Mouse (Mus musculus) embryonic facial prominence, embryonic 14.5 days (tissue): ENCODE data around the gene Hoga1. TPM values are rescaled to one million over a fixed set of nuclear protein-coding genes. Genes with fewer than 3 reads are reported as not detected.

Experiments
- ATAC-seq: fragments of 200-750 bp; cut with Nextera tagmentation; 2 replicates; pipeline ENCODE4 v1.8.0; 2017; ENCODE audit warnings: low read depth, moderate number of reproducible peaks, moderate TSS enrichment
- DNase-seq: peaks from one replicate; pipeline ENCODE4 v3.0.0-alpha.2; 2015; ENCODE audit warnings: low spot score
- H3K27ac ChIP-seq: fragments of 300-500 bp; sonication (generic); replicated peaks from 2 replicates; pipeline ENCODE4 v1.5.1; 2014; ENCODE audit warnings: low read depth, mild to moderate bottlenecking, low read length, moderate library complexity
- H3K27me3 ChIP-seq: fragments of 300-500 bp; sonication (generic); replicated peaks from 2 replicates; pipeline ENCODE4 v1.6.1; 2014; ENCODE audit warnings: low read length; ENCODE audit not compliant: control insufficient read depth, insufficient read depth
- H3K36me3 ChIP-seq: fragments of 300-500 bp; sonication (generic); 2 replicates; pipeline ENCODE4 v1.6.1; 2014; ENCODE audit warnings: low read length, mixed read lengths; ENCODE audit not compliant: control insufficient read depth, insufficient read depth
- H3K4me1 ChIP-seq: fragments of 300-500 bp; sonication (generic); 2 replicates; pipeline ENCODE4 v1.6.1; 2014; ENCODE audit warnings: antibody characterized with exemption, low read length; ENCODE audit not compliant: control insufficient read depth, insufficient read depth
- H3K4me2 ChIP-seq: fragments of 300-500 bp; sonication (generic); 2 replicates; pipeline ENCODE4 v1.6.1; 2014; ENCODE audit warnings: low read depth, mild to moderate bottlenecking, low read length, moderate library complexity, mixed read lengths
- H3K4me3 ChIP-seq: fragments of 300-500 bp; sonication (generic); 2 replicates; pipeline ENCODE4 v1.5.1; 2014; ENCODE audit warnings: low read depth, mild to moderate bottlenecking, low read length
- H3K9ac ChIP-seq: fragments of 300-500 bp; sonication (generic); 2 replicates; pipeline ENCODE4 v1.6.1; 2014; ENCODE audit warnings: low read depth, mild to moderate bottlenecking, low read length, moderate library complexity, mixed read lengths
- H3K9me3 ChIP-seq: fragments of 300-500 bp; sonication (generic); 2 replicates; pipeline ENCODE4 v1.6.1; 2016; ENCODE audit warnings: low read length; ENCODE audit not compliant: control insufficient read depth
- WGBS: fragments of 180-500 bp; shearing (Covaris S2); extraction: QIAGEN DNeasy Blood & Tissue Kit; methylation state at CpG from one replicate; pipeline ENCODE4 v1.1.7; 2014; 5-methylcytosine and 5-hydroxymethylcytosine counted together
- polyA plus RNA-seq: library from polyadenylated mRNA; unstranded; fragments of >200 nt; fragmentation: Nextera tagmentation; extraction: Ambion mirVana; gene quantifications from 2 replicates; pipeline ENCODE4 v1.2.1, GENCODE M21; 2014

Hoga1 gene
- polyA plus RNA-seq, 1 experiment from 2014 or later, result 1.0 TPM

DNA sequence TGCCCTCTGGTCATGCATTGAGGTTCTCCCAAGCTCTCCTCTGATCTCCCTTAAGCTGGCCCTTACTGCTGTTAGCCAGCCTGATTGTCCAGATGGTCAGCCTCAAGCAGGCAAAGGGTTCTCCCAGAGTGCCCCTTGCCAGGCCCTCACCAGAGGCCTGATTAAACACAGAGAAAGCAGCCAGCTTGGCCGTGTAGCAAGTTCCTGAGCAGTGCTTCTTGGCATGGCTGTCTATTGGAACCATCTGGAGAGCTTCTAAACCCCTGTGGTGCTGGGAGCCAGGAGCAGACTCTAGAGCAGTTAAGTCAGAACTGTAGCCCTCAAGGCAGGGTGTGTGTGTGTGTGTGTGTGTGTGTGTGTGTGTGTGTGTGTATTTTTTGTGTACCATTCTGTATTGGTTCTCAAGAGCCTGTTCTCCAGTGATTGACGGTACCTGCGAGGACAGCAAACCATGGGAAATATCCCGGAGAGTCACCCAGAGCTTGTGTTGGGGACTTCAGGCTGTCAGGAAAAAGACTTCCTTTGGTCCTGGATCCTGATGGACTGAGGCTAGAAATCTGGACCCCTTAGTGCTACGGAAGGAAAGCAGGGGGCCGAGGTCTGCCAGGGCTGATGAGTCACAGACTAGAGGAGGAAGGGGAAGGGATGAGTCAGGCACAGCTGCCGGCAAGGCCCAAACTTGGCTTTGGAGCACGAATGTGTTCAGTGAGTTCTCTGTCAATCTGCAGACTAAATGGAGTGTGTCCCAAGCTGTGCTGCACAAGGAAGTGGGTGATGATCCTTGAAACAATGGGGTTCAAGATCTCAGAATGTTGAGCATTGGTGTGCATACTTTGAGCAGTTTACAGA, 27.8 kb upstream of the Hoga1 start:
- Histone ChIP-seq H3K27ac (peak overlapping the region; percentile 87), H3K9ac (no peak overlapping the region), H3K4me1 (peaks cover 53% of the 10 kb centered on the region), H3K4me3 (no peak overlapping the region), H3K36me3 (no peaks in the 10 kb centered on the region), H3K9me3 (no peaks in the 10 kb centered on the region), H3K4me2 (no peak overlapping the region), H3K27me3 (no peaks in the 10 kb centered on the region)
- ATAC-seq (peak; percentile 39; the same call in 1 of the 2 replicates), DNase-seq (peak; percentile 86)
- WGBS, result 43% methylated on average over 8 of the region's 8 CpGs

DNA sequence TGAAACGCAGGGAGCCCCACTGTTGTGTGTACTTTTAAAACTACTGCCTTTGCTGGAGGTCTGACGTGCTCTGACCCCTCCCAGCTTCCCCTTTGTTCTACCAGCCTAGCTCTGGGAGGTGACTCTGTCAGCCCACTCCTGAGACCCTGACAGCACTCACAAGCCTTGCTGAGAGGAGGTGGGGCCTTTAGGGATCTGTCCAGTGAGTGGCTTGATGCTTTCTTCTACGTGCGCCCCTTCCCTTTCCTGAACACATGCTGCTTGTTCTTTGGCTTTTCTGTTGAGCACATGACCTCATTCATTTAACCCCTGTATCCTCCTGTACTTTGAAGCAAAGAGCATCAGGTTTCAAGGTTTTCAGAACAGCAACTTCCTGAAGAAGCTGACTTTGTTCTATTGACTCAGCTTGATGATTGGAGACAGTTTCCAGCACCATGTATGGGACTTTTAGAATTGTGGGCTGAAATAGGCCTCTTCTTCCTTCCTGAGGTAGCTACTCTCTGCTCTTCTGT, 26.3 kb upstream of the Hoga1 start:
- 28% methylated on average over 4 of the region's 4 CpGs for WGBS
- peak; percentile 47 for DNase-seq

DNA sequence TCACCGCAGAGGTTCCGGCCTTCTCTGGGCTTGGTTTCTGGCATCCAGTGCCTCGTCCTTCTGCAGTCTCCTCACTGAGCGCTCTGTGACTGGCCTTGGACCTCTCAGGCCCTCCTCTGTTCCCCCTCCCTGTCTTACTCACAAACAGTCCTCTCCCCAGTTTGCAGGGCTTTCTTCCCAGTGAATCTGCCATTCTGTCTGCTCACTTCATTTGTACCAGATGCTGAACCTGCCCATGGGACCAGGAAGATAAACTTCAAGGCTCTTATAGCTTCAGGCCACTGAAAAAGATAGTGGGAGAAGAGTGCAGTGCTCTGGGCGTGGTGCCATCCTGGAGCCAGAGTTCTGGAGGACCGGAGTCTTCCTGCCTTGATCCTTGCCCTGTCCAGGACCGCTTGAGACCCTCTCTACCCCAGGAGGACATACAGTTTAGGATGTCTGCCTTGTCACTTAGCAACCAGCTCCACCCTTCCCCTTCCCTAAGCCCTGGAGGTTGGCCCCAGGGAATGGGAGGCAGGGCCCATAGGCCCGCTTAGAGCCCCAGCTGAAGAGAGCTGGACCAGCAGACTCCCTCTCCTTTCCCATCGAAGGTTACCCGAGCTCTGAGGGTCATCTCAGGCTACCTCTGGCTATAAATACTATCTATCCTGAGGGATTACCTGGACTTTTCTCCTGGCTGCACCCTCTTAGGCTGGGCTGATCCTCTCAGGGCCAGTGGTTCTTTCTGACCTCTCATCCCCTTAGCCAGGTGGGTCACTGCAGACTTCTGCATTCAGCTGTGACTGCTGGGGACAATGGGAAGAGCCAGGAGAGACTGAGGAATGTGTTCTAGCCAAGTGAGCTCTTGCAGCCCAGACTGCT, 23.5 kb upstream of the Hoga1 start:
- Histone ChIP-seq H3K9ac (peak overlapping the region; percentile 20; the same call in 1 of the 2 replicates), H3K4me2 (no peak overlapping the region), H3K4me1 (peaks cover 37% of the 10 kb centered on the region), H3K9me3 (no peaks in the 10 kb centered on the region), H3K27me3 (no peaks in the 10 kb centered on the region), H3K4me3 (no peak overlapping the region), H3K36me3 (no peaks in the 10 kb centered on the region), H3K27ac (peak overlapping the region; percentile 46)
- WGBS, result 71% methylated on average over 9 of the region's 10 CpGs
- no peak for ATAC-seq
- DNase-seq, result peak; percentile 48

More for the DNA sequence above, 26.3 kb upstream of the Hoga1 start:
- H3K27me3 ChIP-seq, result no peaks in the 10 kb centered on the region
- peak overlapping the region; percentile 87 for H3K27ac ChIP-seq
- no peak overlapping the region for H3K9ac ChIP-seq
- no peaks in the 10 kb centered on the region for H3K36me3 ChIP-seq
- 0 out of 2 replicates have a peak, but pooled peaks have one; percentile 16 for ATAC-seq
- H3K4me3 ChIP-seq, result no peak overlapping the region
- no peak overlapping the region for H3K4me2 ChIP-seq
- no peaks in the 10 kb centered on the region for H3K9me3 ChIP-seq
- H3K4me1 ChIP-seq, result peaks cover 52% of the 10 kb centered on the region

DNA sequence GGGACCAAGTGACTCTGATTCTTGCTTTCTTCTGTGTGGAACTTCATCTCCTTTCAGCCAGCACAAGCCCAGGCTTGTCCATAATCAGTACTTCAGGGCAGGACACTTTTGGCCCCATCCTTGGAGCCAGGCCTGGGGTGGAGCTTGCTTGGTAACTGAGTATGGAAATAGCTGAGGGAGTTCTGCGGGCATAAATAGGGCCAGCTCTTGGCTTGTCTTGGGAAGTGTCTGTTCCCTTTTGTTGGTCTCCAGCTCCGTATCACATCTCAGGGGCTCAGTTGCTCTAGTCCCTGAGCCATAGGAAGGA, 22.9 kb upstream of the Hoga1 start:
- Histone ChIP-seq H3K4me2 (no peak overlapping the region), H3K9me3 (no peaks in the 10 kb centered on the region), H3K27ac (peak overlapping the region; percentile 46), H3K36me3 (no peaks in the 10 kb centered on the region), H3K9ac (no peak overlapping the region), H3K4me3 (no peak overlapping the region), H3K4me1 (peaks cover 31% of the 10 kb centered on the region), H3K27me3 (no peaks in the 10 kb centered on the region)
- WGBS, result 71% methylated on average over 2 of the region's 2 CpGs
- ATAC-seq (no peak), DNase-seq (no peak)

GRCm38 (mm10) chr19:42026158-42026557, 19.3 kb upstream of the Hoga1 start:
- H3K9ac ChIP-seq, result no peak overlapping the region
- no peak overlapping the region for H3K4me3 ChIP-seq
- H3K27ac ChIP-seq, result no peak overlapping the region
- DNase-seq (peak; percentile 80), ATAC-seq (peak; percentile 72)
- H3K36me3 ChIP-seq, result no peaks in the 10 kb centered on the region
- WGBS, result 2% methylated on average over 5 of the region's 5 CpGs
- H3K4me2 ChIP-seq, result no peak overlapping the region
- peaks cover 14% of the 10 kb centered on the region for H3K4me1 ChIP-seq
- H3K9me3 ChIP-seq, result no peaks in the 10 kb centered on the region
- no peaks in the 10 kb centered on the region for H3K27me3 ChIP-seq

GRCm38 (mm10) chr19:42031112-42031511, 14.3 kb upstream of the Hoga1 start:
- peaks cover 10% of the 10 kb centered on the region for H3K4me1 ChIP-seq
- H3K4me3 ChIP-seq, result no peak overlapping the region
- H3K9ac ChIP-seq, result no peak overlapping the region
- H3K27me3 ChIP-seq, result no peaks in the 10 kb centered on the region
- H3K4me2 ChIP-seq, result no peak overlapping the region
- ATAC-seq (no peak), DNase-seq (no peak)
- 72% methylated on average over 5 of the region's 5 CpGs for WGBS
- H3K27ac ChIP-seq, result no peak overlapping the region
- no peaks in the 10 kb centered on the region for H3K9me3 ChIP-seq
- peaks cover 12% of the 10 kb centered on the region; the same call in 1 of the 2 replicates for H3K36me3 ChIP-seq

DNA sequence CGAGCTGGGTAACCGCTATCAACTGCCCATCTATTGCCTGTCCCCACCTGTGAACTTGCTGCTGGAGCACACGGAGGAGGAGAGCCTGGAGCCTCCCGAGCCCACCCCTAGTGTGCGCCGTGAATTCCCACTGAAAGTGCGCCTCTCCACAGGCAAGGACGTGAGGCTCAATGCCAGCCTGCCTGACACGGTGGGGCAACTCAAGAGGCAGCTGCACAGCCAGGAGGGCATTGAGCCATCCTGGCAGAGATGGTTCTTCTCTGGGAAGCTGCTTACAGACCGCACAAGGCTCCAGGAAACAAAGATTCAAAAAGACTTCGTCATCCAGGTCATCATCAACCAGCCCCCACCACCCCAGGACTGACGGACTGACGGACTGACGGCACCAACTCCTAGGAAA, 11.8 kb upstream of the Hoga1 start:
- Histone ChIP-seq H3K27ac (peak overlapping the region; percentile 71; the same call in 1 of the 2 replicates), H3K4me1 (peaks cover 10% of the 10 kb centered on the region), H3K36me3 (peaks cover 12% of the 10 kb centered on the region; the same call in 1 of the 2 replicates), H3K4me2 (no peak overlapping the region), H3K4me3 (no peak overlapping the region), H3K27me3 (no peaks in the 10 kb centered on the region), H3K9ac (no peak overlapping the region), H3K9me3 (no peaks in the 10 kb centered on the region)
- ATAC-seq (no peak), DNase-seq (no peak)
- 82% methylated on average over 14 of the region's 14 CpGs for WGBS

DNA sequence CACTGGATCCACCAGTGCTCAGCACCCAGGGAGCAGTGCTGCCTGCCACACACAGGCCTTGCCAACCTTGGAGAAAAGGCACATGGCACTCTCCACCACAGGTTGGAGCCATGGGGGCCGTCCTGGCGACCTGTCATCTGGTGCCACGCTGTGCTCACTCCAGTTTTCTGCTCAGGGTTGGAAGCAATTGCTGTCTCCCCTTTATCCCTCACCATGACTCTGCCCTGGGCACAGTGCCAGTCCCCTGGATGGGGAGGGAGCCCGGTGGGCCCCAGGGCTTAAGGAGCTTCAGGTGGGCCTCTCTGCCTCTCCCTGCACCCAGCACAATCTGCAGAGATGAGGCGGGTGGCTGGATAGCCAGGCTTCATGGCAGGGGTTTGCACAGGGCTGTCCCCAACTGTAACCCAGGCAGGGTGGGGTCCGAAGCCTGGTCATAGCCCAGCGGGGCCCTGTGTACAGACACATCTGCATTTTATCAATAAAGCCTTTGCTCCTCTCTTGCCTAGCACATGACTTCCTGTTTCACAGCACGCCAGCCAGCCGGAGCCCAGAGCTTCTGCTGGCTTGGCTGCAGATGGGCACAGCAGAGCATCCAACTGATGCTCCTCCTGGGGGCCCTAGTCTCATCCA, 11.1 kb upstream of the Hoga1 start:
- no peak overlapping the region for H3K4me3 ChIP-seq
- H3K27ac ChIP-seq, result peak overlapping the region; percentile 71
- ATAC-seq, result no peak
- H3K36me3 ChIP-seq, result peaks cover 12% of the 10 kb centered on the region; the same call in 1 of the 2 replicates
- H3K9me3 ChIP-seq, result no peaks in the 10 kb centered on the region
- H3K4me2 ChIP-seq, result no peak overlapping the region
- H3K4me1 ChIP-seq, result peaks cover 10% of the 10 kb centered on the region
- WGBS, result 39% methylated on average over 9 of the region's 9 CpGs
- peak overlapping the region; percentile 27; the same call in 1 of the 2 replicates for H3K9ac ChIP-seq
- no peaks in the 10 kb centered on the region for H3K27me3 ChIP-seq
- DNase-seq, result peak; percentile 35
